Mouse (Mus musculus) CH12.LX (cell line): Measurements from ENCODE around the gene Phkg1. TPM values are rescaled to one million over a fixed set of nuclear protein-coding genes. Genes with fewer than 3 reads are reported as not detected.
"Not testable (repeated sequence)": the region's sequence is repeated elsewhere in the genome, so short reads cannot be mapped to it uniquely, and the experiment has no call there.

Experiments
- DNase-seq: peaks from one replicate; pipeline ENCODE4 v3.0.0-alpha.2; 2013; ENCODE audit errors: extremely low read depth
- H3K27ac ChIP-seq: 2 replicates; pipeline ENCODE4 v1.5.1; 2012; ENCODE audit warnings: low read depth, mild to moderate bottlenecking, control low read depth, moderate library complexity; ENCODE audit not compliant: insufficient read depth
- H3K27me3 ChIP-seq: replicated peaks from 2 replicates; pipeline ENCODE3; 2012; ENCODE audit warnings: inconsistent platforms
- H3K36me3 ChIP-seq, 2 experiments: replicated peaks in 1 of 2; 2 replicates each; pipeline versions ENCODE3 to v1.6.1; 2012; ENCODE audit warnings: inconsistent platforms in 1 of 2, low read length in 1 of 2, mild to moderate bottlenecking in 1 of 2, mixed read lengths in 1 of 2, moderate library complexity in 1 of 2; ENCODE audit not compliant: control insufficient read depth in 1 of 2, insufficient read depth in 1 of 2
- H3K4me1 ChIP-seq, 2 experiments: 2 replicates each; pipeline ENCODE4 v1.6.1; 2012; ENCODE audit warnings: inconsistent platforms in 1 of 2, moderate library complexity in 1 of 2; ENCODE audit not compliant: insufficient read depth in 2 of 2, control insufficient read depth in 1 of 2
- H3K4me2 ChIP-seq: 2 replicates; pipeline ENCODE4 v1.6.1; 2012; ENCODE audit warnings: low read depth, mild to moderate bottlenecking, control low read depth; ENCODE audit not compliant: poor library complexity, insufficient read depth, severe bottlenecking
- H3K4me3 ChIP-seq, 3 experiments: fragments of 150-350 bp in 1 of 3; sonication (generic) in 1 of 3; replicated peaks in 1 of 3; 2 replicates each; pipeline versions ENCODE3 to v1.5.1; 2011 to 2012; ENCODE audit warnings: low read depth in 2 of 3, low read length in 2 of 3, mild to moderate bottlenecking in 2 of 3, moderate library complexity in 2 of 3, control low read depth in 1 of 3, improper control_type of control experiment in 1 of 3, inconsistent platforms in 1 of 3, mixed read lengths in 1 of 3; ENCODE audit not compliant: poor library complexity in 1 of 3
- H3K79me2 ChIP-seq: replicated peaks from 2 replicates; pipeline ENCODE4 v1.6.1; 2012; ENCODE audit warnings: mild to moderate bottlenecking, moderate library complexity; ENCODE audit not compliant: control insufficient read depth, poor library complexity, insufficient read depth, severe bottlenecking; ENCODE audit errors: extremely low read depth
- H3K9ac ChIP-seq: 2 replicates; pipeline ENCODE4 v1.6.1; 2012; ENCODE audit warnings: low read depth, mild to moderate bottlenecking, control low read depth, moderate library complexity; ENCODE audit not compliant: insufficient read depth
- H3K9me3 ChIP-seq: replicated peaks from 2 replicates; pipeline ENCODE3; 2012; ENCODE audit warnings: low read length, inconsistent platforms, mixed read lengths
- CTCF ChIP-seq, 2 experiments: IDR thresholded peaks in 1 of 2; conservative IDR thresholded peaks in 1 of 2; 2 replicates each; pipeline ENCODE4 v1.5.1; 2011 to 2012; ENCODE audit warnings: low read depth in 2 of 2, low read length in 2 of 2, improper control_type of control experiment in 1 of 2, inconsistent platforms in 1 of 2, mild to moderate bottlenecking in 1 of 2, moderate library complexity in 1 of 2
- E2F4 ChIP-seq: IDR thresholded peaks from 2 replicates; pipeline ENCODE4 v1.6.1; 2011; ENCODE audit warnings: low read depth, low read length, improper control_type of control experiment; ENCODE audit not compliant: insufficient replicate concordance
- EP300 ChIP-seq: IDR thresholded peaks from 2 replicates; pipeline ENCODE4 v1.6.1; 2011; ENCODE audit warnings: low read length, improper control_type of control experiment
- ETS1 ChIP-seq: conservative IDR thresholded peaks from 2 replicates; pipeline ENCODE4 v1.6.1; 2012; ENCODE audit warnings: low read depth, mild to moderate bottlenecking, inconsistent platforms, low read length, improper control_type of control experiment, moderate library complexity
- GABPA ChIP-seq: IDR thresholded peaks from 2 replicates; pipeline ENCODE4 v1.6.1; 2012; ENCODE audit warnings: low read depth, low read length, improper control_type of control experiment, inconsistent platforms; ENCODE audit not compliant: insufficient replicate concordance
- HCFC1 ChIP-seq: IDR thresholded peaks from 2 replicates; pipeline ENCODE4 v1.6.1; 2012; ENCODE audit warnings: low read depth, mild to moderate bottlenecking, inconsistent platforms, low read length, improper control_type of control experiment
- IRF4 ChIP-seq: IDR thresholded peaks from 2 replicates; pipeline ENCODE4 v1.6.1; 2014; ENCODE audit warnings: low read depth, mild to moderate bottlenecking, inconsistent platforms, low read length, improper control_type of control experiment
- JUND ChIP-seq: conservative IDR thresholded peaks from 2 replicates; pipeline ENCODE4 v1.6.1; 2011; ENCODE audit warnings: low read depth, low read length, improper control_type of control experiment
- KAT2A ChIP-seq: IDR thresholded peaks from 2 replicates; pipeline ENCODE4 v1.6.1; 2012; ENCODE audit warnings: low read length, improper control_type of control experiment, inconsistent platforms; ENCODE audit not compliant: insufficient replicate concordance
- MXI1 ChIP-seq: IDR thresholded peaks from 2 replicates; pipeline ENCODE4 v1.6.1; 2011; ENCODE audit warnings: mild to moderate bottlenecking, low read depth, low read length, improper control_type of control experiment
- NELFE ChIP-seq: IDR thresholded peaks from 2 replicates; pipeline ENCODE4 v1.6.1; 2011; ENCODE audit warnings: low read depth, low read length, improper control_type of control experiment
- NRF1 ChIP-seq: IDR thresholded peaks from 2 replicates; pipeline ENCODE4 v1.6.1; 2014; ENCODE audit warnings: low read depth, mild to moderate bottlenecking, inconsistent platforms, low read length, improper control_type of control experiment, moderate library complexity
- POLR2AphosphoS2 ChIP-seq: IDR thresholded peaks from 2 replicates; pipeline ENCODE4 v1.6.1; 2011; ENCODE audit warnings: low read depth, low read length, improper control_type of control experiment
- RAD21 ChIP-seq: IDR thresholded peaks from 2 replicates; pipeline ENCODE4 v1.6.1; 2011; ENCODE audit warnings: low read depth, mild to moderate bottlenecking, low read length, improper control_type of control experiment, moderate library complexity
- RCOR1 ChIP-seq: conservative IDR thresholded peaks from 2 replicates; pipeline ENCODE4 v1.6.1; 2012; ENCODE audit warnings: low read depth, mild to moderate bottlenecking, inconsistent platforms, low read length, improper control_type of control experiment
- SIN3A ChIP-seq: IDR thresholded peaks from 2 replicates; pipeline ENCODE4 v1.6.1; 2012; ENCODE audit warnings: low read length, improper control_type of control experiment, inconsistent platforms
- SMC3 ChIP-seq: IDR thresholded peaks from 2 replicates; pipeline ENCODE4 v1.6.1; 2011; ENCODE audit warnings: low read depth, low read length, improper control_type of control experiment
- dilution Hi-C: fragments of 300-500 bp; cut with MboI; formaldehyde crosslinking; loops from 2 replicates; pipeline ENCODE4 v1.14.3; 2020; ENCODE audit warnings: low sequenced_read_pairs; ENCODE audit not compliant: extremely low pct_unique_long_range_greater_than_20kb, extremely low pct_ligation_motif_present
- in situ Hi-C: fragments of 300-500 bp; cut with MboI; formaldehyde crosslinking; loops from 3 replicates; pipeline ENCODE4 v1.14.3; 2019; ENCODE audit warnings: low sequenced_read_pairs, low pct_ligation_motif_present, low pct_unique_long_range_greater_than_20kb, mixed read lengths
- polyA plus RNA-seq: library from polyadenylated mRNA; unstranded; fragments of >175 nt; gene quantifications from 2 replicates; pipeline ENCODE4 v1.2.1, GENCODE M21; 2012; ENCODE audit warnings: low read depth; ENCODE audit not compliant: insufficient read length
- total RNA-seq, 2 experiments: library from RNA; depleted of rRNA; stranded (reverse); fragments of 300-350 nt in 1 of 2; fragments of >200 nt in 1 of 2; gene quantifications; 2 replicates each; pipeline ENCODE4 v1.2.3; 2012 to 2014

Phkg1 gene
- total and polyA plus RNA-seq, 3 experiments, result 0.21 to 0.61 (median 0.23) TPM

GRCm38 (mm10) chr5:129895198-129896088, 2.9 kb downstream of the Phkg1 start, which contains the start of gene Zbed5 (continued):
- no peak for TF ChIP-seq EP300
- TF ChIP-seq HCFC1, result peak; percentile 57
- no peak for TF ChIP-seq ETS1
- no peak for TF ChIP-seq JUND
- TF ChIP-seq NRF1, result peak; percentile 51
- no peak for TF ChIP-seq GABPA
- no peak for TF ChIP-seq SMC3
- no peak for TF ChIP-seq IRF4
- no peak for TF ChIP-seq POLR2AphosphoS2
- no peak for TF ChIP-seq NELFE
- TF ChIP-seq RCOR1, result no peak
- TF ChIP-seq CTCF (conservative IDR thresholded peaks at IDR 0.05 in 1 of 2, IDR thresholded peaks at IDR 0.05 in 1 of 2; ENCODE audit: low read depth in 2 of 2, low read length in 2 of 2), result no peak
- TF ChIP-seq MXI1, result peak; percentile 99
- TF ChIP-seq KAT2A, result no peak
- TF ChIP-seq E2F4, result no peak
- TF ChIP-seq SIN3A, result peak; percentile 98
- TF ChIP-seq RAD21, result no peak

GRCm38 (mm10) chr5:129890390-129890789, 8.0 kb downstream of the Phkg1 start:
- DNase-seq, H3K36me3 ChIP-seq, in situ Hi-C loops, H3K4me3 ChIP-seq, H3K9me3 ChIP-seq, H3K27ac ChIP-seq, H3K4me2 ChIP-seq, H3K9ac ChIP-seq, dilution Hi-C loops, H3K4me1 ChIP-seq: not testable (repeated sequence)
- Histone ChIP-seq H3K79me2 (peaks cover 16% of the 10 kb centered on the region), H3K27me3 (peaks cover 10% of the 10 kb centered on the region)
